Mouse (Mus musculus) CH12.LX (cell line): ENCODE results near the gene Gstp1.

Experiments
- BHLHE40 ChIP-seq: IDR thresholded peaks from 2 replicates; pipeline ENCODE4 v1.6.1; 2011; ENCODE audit warnings: mild to moderate bottlenecking, low read depth, low read length, improper control_type of control experiment
- CHD2 ChIP-seq: IDR thresholded peaks from 2 replicates; pipeline ENCODE4 v1.6.1; 2011; ENCODE audit warnings: low read length, improper control_type of control experiment
- CTCF ChIP-seq, 2 experiments: IDR thresholded peaks in 1 of 2; conservative IDR thresholded peaks in 1 of 2; 2 replicates each; pipeline ENCODE4 v1.5.1; 2011 to 2012; ENCODE audit warnings: low read depth in 2 of 2, low read length in 2 of 2, improper control_type of control experiment in 1 of 2, inconsistent platforms in 1 of 2, mild to moderate bottlenecking in 1 of 2, moderate library complexity in 1 of 2
- ELF1 ChIP-seq: IDR thresholded peaks from 2 replicates; pipeline ENCODE4 v1.6.1; 2014; ENCODE audit warnings: low read depth, mild to moderate bottlenecking, inconsistent platforms, low read length, improper control_type of control experiment
- GABPA ChIP-seq: IDR thresholded peaks from 2 replicates; pipeline ENCODE4 v1.6.1; 2012; ENCODE audit warnings: low read depth, low read length, improper control_type of control experiment, inconsistent platforms; ENCODE audit not compliant: insufficient replicate concordance
- HCFC1 ChIP-seq: IDR thresholded peaks from 2 replicates; pipeline ENCODE4 v1.6.1; 2012; ENCODE audit warnings: low read depth, mild to moderate bottlenecking, inconsistent platforms, low read length, improper control_type of control experiment
- MAX ChIP-seq: IDR thresholded peaks from 2 replicates; pipeline ENCODE4 v1.6.1; 2011; ENCODE audit warnings: low read length, improper control_type of control experiment
- POLR2A ChIP-seq: IDR thresholded peaks from 2 replicates; pipeline ENCODE4 v1.6.1; 2011; ENCODE audit warnings: low read depth, mild to moderate bottlenecking, improper control_type of control experiment, low read length
- POLR2AphosphoS2 ChIP-seq: IDR thresholded peaks from 2 replicates; pipeline ENCODE4 v1.6.1; 2011; ENCODE audit warnings: low read depth, low read length, improper control_type of control experiment
- RAD21 ChIP-seq: IDR thresholded peaks from 2 replicates; pipeline ENCODE4 v1.6.1; 2011; ENCODE audit warnings: low read depth, mild to moderate bottlenecking, low read length, improper control_type of control experiment, moderate library complexity
- ZNF384 ChIP-seq: IDR thresholded peaks from 2 replicates; pipeline ENCODE4 v1.6.1; 2012; ENCODE audit warnings: low read depth, low read length, improper control_type of control experiment, inconsistent platforms

- TF ChIP-seq RAD21 (no peak), BHLHE40 (no peak), CHD2 (no peak), POLR2A (no peak), HCFC1 (no peak), CTCF (conservative IDR thresholded peaks at IDR 0.05 in 1 of 2, IDR thresholded peaks at IDR 0.05 in 1 of 2; ENCODE audit: low read depth in 2 of 2, low read length in 2 of 2) (no peak), ELF1 (no peak), GABPA (no peak), POLR2AphosphoS2 (no peak), MAX (no peak), ZNF384 (no peak)
These were observed 31.8 kb downstream of the Gstp1 start for GRCm38 (mm10) chr19:4005971-4006370.
